Mouse (Mus musculus) liver, embryonic 14.5 days (tissue): ENCODE measurements at regions not wholly inside any gene's neighbourhood (a gene's known extent, or its start where the extent isn't known, plus 50 kb on each side); places are given as distances from the start of the nearest gene placed in this dataset.

Source experiments
- ATAC-seq: fragments of 200-750 bp; cut with Nextera tagmentation; 2 replicates; pipeline ENCODE4 v1.8.0; 2017; ENCODE audit warnings: moderate number of reproducible peaks, mild to moderate bottlenecking, moderate library complexity; ENCODE audit not compliant: insufficient read depth
- DNase-seq, 3 experiments: peaks; one replicate each; pipeline ENCODE4 v3.0.0-alpha.2; 2012 to 2013; ENCODE audit warnings: low read depth in 3 of 3, low spot score in 3 of 3
- H3K27ac ChIP-seq: fragments of 300-500 bp; sonication (generic); 2 replicates; pipeline ENCODE4 v1.5.1; 2014; ENCODE audit warnings: moderate library complexity, mild to moderate bottlenecking, control low read depth, inconsistent platforms
- H3K27me3 ChIP-seq: fragments of 300-500 bp; sonication (generic); 2 replicates; pipeline ENCODE4 v1.6.1; 2014; ENCODE audit warnings: mild to moderate bottlenecking, low read length, moderate library complexity; ENCODE audit not compliant: control insufficient read depth, insufficient read depth
- H3K36me3 ChIP-seq: fragments of 300-500 bp; sonication (generic); replicated peaks from 2 replicates; pipeline ENCODE4 v1.6.1; 2014; ENCODE audit warnings: low read depth; ENCODE audit not compliant: control insufficient read depth, insufficient read depth
- H3K4me1 ChIP-seq, 2 experiments: fragments of 200-500 bp in 1 of 2; fragments of 300-500 bp in 1 of 2; sonication (generic) in 1 of 2; replicated peaks; 2 replicates each; pipeline ENCODE4 v1.6.1; 2012 to 2014; ENCODE audit warnings: antibody characterized with exemption in 1 of 2, inconsistent platforms in 1 of 2, low read length in 1 of 2; ENCODE audit not compliant: control insufficient read depth in 2 of 2, insufficient read depth in 2 of 2
- H3K4me2 ChIP-seq: fragments of 300-500 bp; sonication (generic); 2 replicates; pipeline ENCODE4 v1.6.1; 2014; ENCODE audit warnings: low read depth, mild to moderate bottlenecking, control low read depth, moderate library complexity
- H3K4me3 ChIP-seq, 2 experiments: fragments of 200-500 bp in 1 of 2; fragments of 300-500 bp in 1 of 2; sonication (generic) in 1 of 2; 2 replicates each; pipeline ENCODE4 v1.5.1; 2012 to 2014; ENCODE audit warnings: low read depth in 2 of 2, low read length in 2 of 2, mild to moderate bottlenecking in 2 of 2, control low read depth in 1 of 2, inconsistent platforms in 1 of 2, moderate library complexity in 1 of 2; ENCODE audit not compliant: insufficient read depth in 1 of 2
- H3K9ac ChIP-seq: fragments of 300-500 bp; sonication (generic); replicated peaks from 2 replicates; pipeline ENCODE4 v1.6.1; 2014; ENCODE audit warnings: mild to moderate bottlenecking, control low read depth, moderate library complexity
- H3K9me3 ChIP-seq: fragments of 300-500 bp; sonication (generic); 2 replicates; pipeline ENCODE4 v1.6.1; 2016; ENCODE audit warnings: low read length, mixed read lengths; ENCODE audit not compliant: control insufficient read depth
- CTCF ChIP-seq: IDR thresholded peaks from 2 replicates; pipeline ENCODE4 v1.5.1; 2016; ENCODE audit warnings: antibody characterized with exemption, low read depth, control low read depth
- EP300 ChIP-seq: IDR thresholded peaks from 2 replicates; pipeline ENCODE4 v1.6.1; 2016; ENCODE audit warnings: antibody characterized with exemption, low read depth
- WGBS: fragments of 180-500 bp; shearing (Covaris S2); extraction: QIAGEN DNeasy Blood & Tissue Kit; methylation state at CpG from one replicate; pipeline ENCODE4 v1.1.7; 2014; ENCODE audit not compliant: insufficient replicate concordance; 5-methylcytosine and 5-hydroxymethylcytosine counted together

GRCm38 (mm10) chr9:120758632-120759031 is 170.4 kb upstream of the Ctnnb1 start:
- H3K9me3 ChIP-seq: no peaks in the 10 kb centered on the region
- H3K4me2 ChIP-seq: no peak overlapping the region
- no peaks in the 10 kb centered on the region for H3K36me3 ChIP-seq
- TF ChIP-seq EP300 (no peak), CTCF (no peak)
- WGBS: 30% methylated on average over 1 of the region's 1 CpGs
- H3K27ac ChIP-seq: no peak overlapping the region
- no peak for DNase-seq
- no peaks in the 10 kb centered on the region for H3K27me3 ChIP-seq
- ATAC-seq: no peak
- H3K4me3 ChIP-seq: no peak overlapping the region
- H3K4me1 ChIP-seq: no peaks in the 10 kb centered on the region; a peak in 1 of 4 replicates
- no peak overlapping the region for H3K9ac ChIP-seq

GRCm38 (mm10) chr9:120759771-120760170 is 169.2 kb upstream of the Ctnnb1 start:
- 63% methylated on average over 5 of the region's 5 CpGs for WGBS
- Histone ChIP-seq H3K4me2 (no peak overlapping the region), H3K9ac (no peak overlapping the region), H3K9me3 (no peaks in the 10 kb centered on the region), H3K4me3 (no peak overlapping the region), H3K4me1 (peaks cover 0 to under 1% of the 10 kb centered on the region in 2 experiments; a peak in 1 of 4 replicates), H3K36me3 (no peaks in the 10 kb centered on the region), H3K27ac (no peak overlapping the region), H3K27me3 (no peaks in the 10 kb centered on the region)
- ATAC-seq: no peak
- DNase-seq: no peak
- TF ChIP-seq EP300 (no peak), CTCF (no peak)

GRCm38 (mm10) chr9:120763802-120764201 is 165.2 kb upstream of the Ctnnb1 start:
- ATAC-seq: no peak
- Histone ChIP-seq H3K27ac (no peak overlapping the region), H3K9me3 (no peaks in the 10 kb centered on the region), H3K4me2 (no peak overlapping the region), H3K4me3 (no peak overlapping the region), H3K4me1 (peaks cover 0 to 2% of the 10 kb centered on the region in 2 experiments; a peak in 1 of 4 replicates), H3K9ac (no peak overlapping the region), H3K27me3 (no peaks in the 10 kb centered on the region), H3K36me3 (no peaks in the 10 kb centered on the region)
- no peak for DNase-seq
- 59% methylated on average over 2 of the region's 2 CpGs for WGBS
- no peak for TF ChIP-seq EP300
- TF ChIP-seq CTCF: no peak

GRCm38 (mm10) chr9:120764663-120765062 is 164.4 kb upstream of the Ctnnb1 start:
- Histone ChIP-seq H3K27me3 (no peaks in the 10 kb centered on the region), H3K4me1 (peaks cover 0 to 2% of the 10 kb centered on the region in 2 experiments; a peak in 1 of 4 replicates), H3K36me3 (no peaks in the 10 kb centered on the region), H3K4me2 (no peak overlapping the region), H3K27ac (no peak overlapping the region), H3K4me3 (no peak overlapping the region), H3K9ac (no peak overlapping the region), H3K9me3 (no peaks in the 10 kb centered on the region)
- ATAC-seq (no peak), DNase-seq (no peak)
- TF ChIP-seq EP300 (no peak), CTCF (no peak)
- WGBS: 81% methylated on average over 9 of the region's 9 CpGs

GRCm38 (mm10) chr9:120765292-120765691 is 163.7 kb upstream of the Ctnnb1 start:
- H3K4me2 ChIP-seq: no peak overlapping the region
- TF ChIP-seq EP300: no peak
- TF ChIP-seq CTCF: no peak
- H3K4me1 ChIP-seq: peaks cover 0 to 2% of the 10 kb centered on the region in 2 experiments; a peak in 1 of 4 replicates
- DNase-seq: no peak
- no peak overlapping the region for H3K4me3 ChIP-seq
- H3K36me3 ChIP-seq: no peaks in the 10 kb centered on the region
- H3K9ac ChIP-seq: no peak overlapping the region
- no peak for ATAC-seq
- 64% methylated on average over 4 of the region's 4 CpGs for WGBS
- no peaks in the 10 kb centered on the region for H3K27me3 ChIP-seq
- H3K9me3 ChIP-seq: no peaks in the 10 kb centered on the region
- H3K27ac ChIP-seq: no peak overlapping the region
